Mouse (Mus musculus) layer of hippocampus, adult 2 months (tissue): Measurements from ENCODE around the gene Sit1. TPM values are rescaled to one million over a fixed set of nuclear protein-coding genes. Genes with fewer than 3 reads are reported as not detected.
A peak's percentile ranks its signal among the peaks of the same experiment; 100 is the strongest.
"Not testable (repeated sequence)": the region's sequence is repeated elsewhere in the genome, so short reads cannot be mapped to it uniquely, and the experiment has no call there.

Source experiments
- DNase-seq, 2 experiments: peaks; one replicate each; pipeline ENCODE4 v3.0.0; 2022; ENCODE audit warnings: low spot score in 2 of 2
- H3K27ac ChIP-seq: fragments of 200-600 bp; 2 replicates; pipeline ENCODE4 v1.8.1; 2022
- H3K4me3 ChIP-seq: fragments of 200-600 bp; 2 replicates; pipeline ENCODE4 v1.8.1; 2022; ENCODE audit warnings: mild to moderate bottlenecking
- CTCF ChIP-seq: fragments of 200-600 bp; conservative IDR thresholded peaks from 2 replicates; pipeline ENCODE4 v1.8.1; 2022; ENCODE audit warnings: antibody characterized with exemption, mild to moderate bottlenecking, moderate library complexity
- total RNA-seq, 2 experiments: library from RNA; stranded (reverse); gene quantifications; 2 replicates each; pipeline ENCODE4 v1.2.3; 2021

Gene Sit1
- total RNA-seq, 2 experiments from 2014 or later = not detected

DNA sequence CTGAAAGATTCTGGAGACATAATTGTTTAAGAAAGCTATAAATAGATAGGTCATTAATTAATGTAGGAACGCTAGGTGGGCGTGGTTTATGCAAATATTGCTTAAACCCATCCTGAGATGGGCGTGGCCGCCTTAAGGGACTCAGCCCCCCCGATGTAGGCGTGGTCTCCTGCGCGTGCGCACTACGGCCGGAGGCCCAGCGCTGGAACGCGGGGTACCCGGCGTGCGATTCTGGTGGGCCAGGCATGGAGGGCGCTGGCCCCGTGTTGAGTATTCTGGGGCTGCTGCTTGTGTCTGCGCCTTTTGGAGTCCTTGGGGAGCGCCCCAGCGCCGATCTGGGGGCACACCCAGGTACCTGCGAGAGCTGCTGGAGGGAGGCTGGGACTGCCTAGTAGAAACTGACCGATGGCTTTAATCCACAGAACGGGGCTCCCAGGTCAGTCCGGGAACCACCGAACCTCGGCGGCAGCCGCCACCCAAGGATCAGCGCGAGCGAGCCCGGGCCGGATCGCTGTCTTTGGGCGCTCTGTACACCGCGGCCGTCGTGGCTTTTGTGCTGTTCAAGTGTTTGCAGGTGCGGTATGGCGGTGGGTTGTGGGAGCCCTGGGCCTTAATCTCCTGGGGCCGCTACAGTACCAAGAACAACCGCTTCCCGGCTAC lies 9.8 kb upstream of the Sit1 start:
- Histone ChIP-seq H3K4me3 (peak overlapping the region; percentile 84), H3K27ac (peak overlapping the region; percentile 97)
- peak; percentile 50 for TF ChIP-seq CTCF
- DNase-seq = peak; percentile 96 to 97

DNA sequence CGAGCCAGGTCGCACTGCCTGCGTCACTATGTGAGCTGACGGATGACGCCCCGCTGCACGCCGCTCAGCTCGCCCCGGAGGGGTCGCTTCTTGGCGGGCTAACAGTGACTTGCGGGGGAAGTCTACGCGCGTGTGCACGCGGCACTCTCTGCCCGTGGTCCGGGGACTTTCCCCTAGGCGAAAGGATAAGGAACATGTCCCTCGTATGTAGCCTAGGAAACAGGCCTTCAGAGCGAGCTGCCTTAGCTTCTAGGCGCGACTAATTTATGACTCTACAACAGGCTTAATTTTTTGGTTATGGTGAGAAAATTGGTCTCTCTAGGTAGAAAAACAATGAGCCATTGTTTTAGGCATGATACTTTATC lies 9.3 kb upstream of the Sit1 start, which contains the start of gene Ccdc107:
TSS of gene Ccdc107 (plus strand) at position 80 of the 365 bp plus-strand sequence.
- peak within 1 kb of the TSS; percentile 97 for H3K27ac ChIP-seq
- TF ChIP-seq CTCF = no peak
- H3K4me3 ChIP-seq = peak within 1 kb of the TSS; percentile 84
- peak; percentile 90 to 97 for DNase-seq

GRCm38 (mm10) chr4:43492101-43492820 lies 8.7 kb upstream of the Sit1 start:
- no peak for DNase-seq
- TF ChIP-seq CTCF = no peak; the same call in 1 of the 2 replicates
- peak overlapping the region; percentile 9 for H3K4me3 ChIP-seq
- peak overlapping the region; percentile 39; the same call in 1 of the 2 replicates for H3K27ac ChIP-seq

GRCm38 (mm10) chr4:43490801-43491200 lies 7.3 kb upstream of the Sit1 start:
- no peak overlapping the region for H3K27ac ChIP-seq
- TF ChIP-seq CTCF = no peak
- no peak for DNase-seq
- H3K4me3 ChIP-seq = no peak overlapping the region

DNA sequence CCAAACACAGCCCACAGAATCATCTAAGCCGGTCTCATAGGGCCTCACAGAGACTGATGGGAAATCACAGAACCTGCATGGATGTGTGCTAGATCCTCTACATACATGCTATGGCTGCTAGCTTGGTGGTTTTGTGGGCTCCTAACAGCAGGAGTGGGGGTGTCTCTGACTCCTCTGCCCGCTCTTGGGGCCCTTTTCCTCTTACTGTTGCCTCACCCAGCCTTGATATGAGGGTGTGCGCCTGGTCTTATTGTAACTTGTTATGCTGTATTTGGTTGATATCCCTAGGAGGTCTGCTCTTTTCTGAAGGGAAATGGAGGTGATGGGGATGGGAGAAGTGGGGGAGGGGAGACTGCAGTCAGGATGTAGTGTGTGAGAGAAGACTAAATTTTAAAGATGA lies 6.1 kb upstream of the Sit1 start:
- no peak overlapping the region for H3K4me3 ChIP-seq
- no peak for TF ChIP-seq CTCF
- no peak for DNase-seq
- H3K27ac ChIP-seq = no peak overlapping the region

GRCm38 (mm10) chr4:43485666-43486065 lies 2.1 kb upstream of the Sit1 start:
- peak; percentile 14; the same call in 1 of the 2 replicates for TF ChIP-seq CTCF
- not testable (repeated sequence) for H3K27ac ChIP-seq, H3K4me3 ChIP-seq, DNase-seq

DNA sequence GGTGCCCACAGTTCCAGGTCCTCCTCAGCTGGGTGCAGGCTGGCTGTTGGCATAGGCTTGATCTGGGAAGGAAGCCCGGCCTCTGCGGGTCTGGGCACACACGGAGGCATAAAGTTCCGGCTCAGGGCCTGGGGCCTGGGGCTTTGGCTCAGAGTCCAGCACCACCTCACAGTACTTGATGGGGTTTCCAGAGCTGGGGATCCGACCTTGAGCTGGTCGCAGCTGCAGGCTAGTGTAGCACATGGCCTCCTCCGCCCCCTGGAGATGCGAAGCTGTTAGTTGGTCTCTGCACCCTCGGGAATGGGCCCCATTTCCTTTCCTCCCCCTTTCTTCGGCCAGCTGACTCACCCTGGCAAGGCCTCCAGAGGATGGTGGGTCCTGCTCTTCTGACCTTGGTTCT lies 943 bp downstream of the Sit1 start:
- TF ChIP-seq CTCF = no peak
- H3K4me3 ChIP-seq = no peak overlapping the region
- DNase-seq = no peak
- no peak overlapping the region for H3K27ac ChIP-seq

GRCm38 (mm10) chr4:43481894-43482456 lies 1.6 kb downstream of the Sit1 start:
- no peak for TF ChIP-seq CTCF
- Histone ChIP-seq H3K4me3 (no peak overlapping the region), H3K27ac (no peak overlapping the region)
- DNase-seq = no peak

- Histone ChIP-seq H3K27ac (no peak overlapping the region), H3K4me3 (no peak overlapping the region)
- no peak for DNase-seq
- TF ChIP-seq CTCF = no peak
Measured at GRCm38 (mm10) chr4:43480985-43481384, 2.5 kb downstream of the Sit1 start.

DNA sequence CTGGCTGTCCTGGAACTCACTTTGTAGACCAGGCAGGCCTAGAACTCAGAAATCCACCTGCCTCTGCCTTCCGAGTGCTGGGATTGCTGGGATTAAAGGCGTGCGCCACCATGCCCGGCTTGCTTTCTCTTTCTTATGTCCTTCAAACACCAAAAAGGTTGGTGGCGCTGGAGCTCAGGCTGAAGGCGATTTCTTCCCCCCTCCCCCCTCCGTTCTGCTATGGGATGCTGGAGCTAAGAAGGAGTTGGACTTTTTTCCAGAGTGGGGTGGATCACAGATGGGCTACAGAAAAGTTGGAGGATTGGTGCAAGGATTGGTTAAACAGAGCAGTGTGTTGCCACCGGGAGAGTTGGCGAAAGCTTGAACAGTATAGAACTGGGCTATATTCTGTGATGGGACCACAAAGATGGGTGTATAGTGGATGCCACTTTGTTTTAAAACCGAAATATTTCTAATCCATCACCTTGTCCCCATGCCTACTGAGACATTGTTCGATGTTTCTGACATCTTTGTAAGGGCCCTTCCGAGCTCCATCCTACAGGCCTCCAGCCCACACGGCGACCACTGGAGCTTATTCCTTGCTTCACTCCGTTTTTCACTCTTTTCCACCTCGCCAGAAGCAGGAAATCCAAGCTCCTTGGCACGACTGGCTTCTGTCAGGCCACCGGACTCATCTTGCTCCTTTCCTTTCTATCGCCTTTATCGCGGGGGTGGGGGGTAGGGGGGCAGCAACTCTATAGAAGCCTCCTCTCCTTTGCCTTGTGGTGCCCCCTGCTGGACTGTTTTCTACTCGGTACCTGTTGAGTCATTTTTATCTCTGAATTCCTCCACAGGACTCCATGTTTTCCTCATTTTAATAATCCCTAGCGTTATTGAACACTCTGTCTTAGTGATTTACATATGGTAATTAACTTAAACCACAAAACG lies 4.4 kb downstream of the Sit1 start:
- Histone ChIP-seq H3K4me3 (no peak overlapping the region), H3K27ac (no peak overlapping the region; the same call in 1 of the 2 replicates)
- TF ChIP-seq CTCF = peak; percentile 71
- peak in 1 of 2 experiments; percentile 53 for DNase-seq

GRCm38 (mm10) chr4:43478534-43478858 lies 5.0 kb downstream of the Sit1 start:
- DNase-seq = no peak
- H3K4me3 ChIP-seq = peak overlapping the region; percentile 54
- TF ChIP-seq CTCF = no peak
- H3K27ac ChIP-seq = peak overlapping the region; percentile 83

DNA sequence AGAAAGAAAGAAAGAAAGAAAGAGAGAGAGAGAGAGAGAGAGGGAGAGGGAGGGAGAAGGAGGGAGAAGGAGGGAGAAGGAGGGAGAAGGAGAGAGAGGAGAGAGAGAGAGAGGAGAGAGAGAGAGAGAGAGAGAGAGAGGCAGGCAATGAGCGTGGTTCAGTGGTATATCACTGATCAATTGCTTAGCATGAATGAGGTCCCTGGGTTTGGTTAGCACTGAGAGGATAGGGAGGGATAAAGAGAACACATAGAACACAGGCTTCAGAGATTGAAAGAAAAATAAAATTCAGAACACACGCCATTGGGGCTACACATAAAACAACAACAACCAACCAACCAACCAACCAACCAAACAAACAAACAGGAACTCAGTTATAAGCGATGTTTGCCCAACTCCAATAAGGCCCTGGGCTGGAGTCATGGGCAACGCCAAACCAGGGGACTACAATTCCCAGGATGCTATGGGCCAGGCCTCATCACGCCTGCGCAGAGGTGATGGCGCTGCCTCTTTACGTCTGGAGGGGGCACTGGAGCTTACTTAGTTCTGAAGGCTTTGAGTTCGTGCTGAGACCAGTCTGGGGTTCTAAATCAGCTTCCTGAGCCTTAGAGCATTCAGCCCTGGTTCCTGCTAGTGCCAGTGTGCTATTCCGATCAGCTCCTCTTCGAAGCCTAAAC lies 5.5 kb downstream of the Sit1 start:
- peak overlapping the region; percentile 83 for H3K27ac ChIP-seq

More for the DNA sequence above, 5.5 kb downstream of the Sit1 start:
- peak; percentile 80 for TF ChIP-seq CTCF
- DNase-seq = peak; percentile 87 to 90
- H3K4me3 ChIP-seq = peak overlapping the region; percentile 54
